In the genomic region with DNA sequence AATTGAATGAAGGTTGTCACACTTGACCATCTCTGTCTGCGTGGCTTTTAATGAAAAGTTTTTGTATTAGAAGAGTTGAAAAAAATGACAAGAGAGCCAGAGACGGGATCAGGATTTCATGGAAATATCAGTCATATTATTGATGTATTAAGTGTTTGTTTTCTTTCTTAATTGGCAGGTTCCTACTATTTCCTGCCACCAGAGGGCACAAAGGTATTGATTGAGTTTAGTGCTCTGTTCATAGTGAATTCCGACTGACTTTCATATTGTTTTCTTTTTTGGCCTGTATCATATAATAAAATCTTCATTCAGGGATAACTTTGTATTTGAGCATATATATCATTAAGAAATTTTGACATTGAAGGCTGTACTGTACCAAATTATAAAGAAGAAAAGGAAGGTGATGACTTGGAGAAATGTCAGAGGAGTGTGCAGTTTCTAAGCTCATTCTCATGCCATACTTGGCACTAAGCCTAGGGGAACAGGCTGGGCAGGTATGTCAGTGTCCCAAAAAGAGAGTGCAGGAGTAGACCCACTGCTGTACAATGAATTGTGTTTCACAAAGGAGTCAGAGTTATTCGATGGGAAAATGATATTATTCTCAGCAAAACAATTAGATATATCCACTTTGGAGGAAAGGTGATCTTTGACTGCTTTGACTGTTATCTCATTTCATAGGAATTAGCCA, we compare ENCODE assay signal across 10 mouse cellular contexts.
DNase-seq lines count a peak whose midpoint lies in the region; ATAC-seq and TF ChIP-seq lines count a peak whose summit lies in the region.
"Had no signal": no experiment of that assay in that cellular context is flagged by ENCODE, and none has a peak within 500 bp of the region (broad histone marks: within the 10 kb centered on the region; RNA-seq: fewer than 3 reads in every experiment).

No protein-coding gene starts in this region.

- no peak for TF ChIP-seq CTCF in thymus, adult 2 months (IDR thresholded peaks at IDR 0.05; ENCODE audit: borderline replicate concordance, control insufficient read depth, extremely low read depth, insufficient read depth, low read length, poor library complexity)

- H3K9me3 ChIP-seq in hindbrain, embryonic 14.5 days (ENCODE audit: control insufficient read depth, low read length) = no peaks in the 10 kb centered on the region
- no peaks in the 10 kb centered on the region for H3K9me3 ChIP-seq in hindbrain, embryonic 16.5 days (ENCODE audit: control insufficient read depth, low read length)
- H3K9me3 ChIP-seq: limb, embryonic 13.5 days; neural tube, embryonic 15.5 days had no signal

- WGBS in hindbrain, embryonic 14.5 days = 75% methylated on average over 4 of the region's 4 CpGs
- WGBS in hindbrain, embryonic 16.5 days = 67% methylated on average over 4 of the region's 4 CpGs
- 64% methylated on average over 4 of the region's 4 CpGs for WGBS in thymus, adult 2 months

- no peak overlapping the region for H3K9ac ChIP-seq in hindbrain, embryonic 14.5 days
- no peak overlapping the region for H3K9ac ChIP-seq in hindbrain, embryonic 16.5 days (ENCODE audit: low read depth, low read length)
- H3K9ac ChIP-seq: limb, embryonic 13.5 days; neural tube, embryonic 15.5 days had no signal

- intact Hi-C loops in heart, postnatal 36 days (cut with DNase I) = loop anchor here (1.0 kb wide), 1 partner anchor 248 kb away; no protein-coding TSS in a partner anchor

- peak; percentile 60 for DNase-seq in hindbrain, embryonic 14.5 days (ENCODE audit: low spot score)
- peak; percentile 22 for DNase-seq in thymus, adult 2 months
- DNase-seq in thymus, adult 18-20 months = no peak
- DNase-seq in brain, adult 2 months (ENCODE audit: low read depth, low spot score) = peak; percentile 43
- DNase-seq in thymus, postnatal 14 days = peak; percentile 37
- no peak for DNase-seq in heart, postnatal 36 days
- no peak for DNase-seq in cerebellum, adult 8-10 months

- H3K4me1 ChIP-seq in hindbrain, embryonic 14.5 days (replicated peaks; ENCODE audit: control insufficient read depth, insufficient read depth, low read length) = no peaks in the 10 kb centered on the region
- H3K4me1 ChIP-seq in hindbrain, embryonic 16.5 days (ENCODE audit: control insufficient read depth, insufficient read depth, low read depth, low read length) = no peaks in the 10 kb centered on the region
- H3K4me1 ChIP-seq in thymus, adult 2 months (replicated peaks; ENCODE audit: control insufficient read depth, insufficient read depth, low read length) = peaks cover 3% of the 10 kb centered on the region
- H3K4me1 ChIP-seq: limb, embryonic 13.5 days; neural tube, embryonic 15.5 days had no signal

- no peak overlapping the region for H3K27ac ChIP-seq in hindbrain, embryonic 14.5 days
- H3K27ac ChIP-seq in hindbrain, embryonic 16.5 days (ENCODE audit: low read depth, low read length) = no peak overlapping the region
- no peak overlapping the region for H3K27ac ChIP-seq in thymus, adult 2 months (ENCODE audit: control insufficient read depth, insufficient read depth, low read length)
- H3K27ac ChIP-seq: limb, embryonic 13.5 days; neural tube, embryonic 15.5 days had no signal

- H3K36me3 ChIP-seq in hindbrain, embryonic 14.5 days (replicated peaks; ENCODE audit: control insufficient read depth, insufficient read depth) = no peaks in the 10 kb centered on the region
- H3K36me3 ChIP-seq in hindbrain, embryonic 16.5 days (ENCODE audit: control insufficient read depth, insufficient read depth, low read length) = no peaks in the 10 kb centered on the region
- no peaks in the 10 kb centered on the region for H3K36me3 ChIP-seq in thymus, adult 2 months (ENCODE audit: control insufficient read depth, insufficient read depth, low read length)
- H3K36me3 ChIP-seq: limb, embryonic 13.5 days; neural tube, embryonic 15.5 days had no signal

- no peak for ATAC-seq in hindbrain, embryonic 14.5 days (ENCODE audit: low FRiP score)
- no peak for ATAC-seq in hindbrain, embryonic 16.5 days

- TF ChIP-seq POLR2A in thymus, adult 2 months (IDR thresholded peaks at IDR 0.05; ENCODE audit: control insufficient read depth, extremely low read depth, insufficient read depth, low read length, poor library complexity) = no peak

- H3K4me2 ChIP-seq in hindbrain, embryonic 14.5 days (replicated peaks) = no peak overlapping the region
- H3K4me2 ChIP-seq in hindbrain, embryonic 16.5 days (ENCODE audit: low read length) = no peak overlapping the region
- H3K4me2 ChIP-seq: limb, embryonic 13.5 days; neural tube, embryonic 15.5 days had no signal

- H3K27me3 ChIP-seq in hindbrain, embryonic 14.5 days (ENCODE audit: control insufficient read depth, insufficient read depth, low read length) = no peaks in the 10 kb centered on the region
- no peaks in the 10 kb centered on the region for H3K27me3 ChIP-seq in hindbrain, embryonic 16.5 days (replicated peaks; ENCODE audit: control insufficient read depth, insufficient read depth, low read length)
- H3K27me3 ChIP-seq in thymus, adult 2 months (ENCODE audit: control insufficient read depth, insufficient read depth, low read length) = no peaks in the 10 kb centered on the region
- H3K27me3 ChIP-seq: limb, embryonic 13.5 days; neural tube, embryonic 15.5 days had no signal

- no peak overlapping the region for H3K4me3 ChIP-seq in hindbrain, embryonic 14.5 days (replicated peaks; ENCODE audit: low read length)
- no peak overlapping the region for H3K4me3 ChIP-seq in hindbrain, embryonic 16.5 days (ENCODE audit: low read length)
- no peak overlapping the region for H3K4me3 ChIP-seq in thymus, adult 2 months (ENCODE audit: control insufficient read depth, insufficient read depth, low read length)
- H3K4me3 ChIP-seq: limb, embryonic 13.5 days; neural tube, embryonic 15.5 days had no signal

Comparison
In these comparisons a context has a peak if more than half of its experiments do, and no peak if none do; other contexts are left out.
1. DNase-seq: peak in hindbrain, embryonic 14.5 days (single experiment), thymus, adult 2 months (single experiment), brain, adult 2 months (single experiment) and thymus, postnatal 14 days (single experiment); none in thymus, adult 18-20 months (0 of 2), heart, postnatal 36 days (0 of 2) and cerebellum, adult 8-10 months (single experiment).